Mouse (Mus musculus): ENCODE data around the gene Pip5k1c.

GRCm38 (mm10) chr10:81309571-81309970 is 16.8 kb downstream of the Pip5k1c start:
- TF ChIP-seq CTCF (IDR thresholded peaks at IDR 0.05) (no peak), EP300 (IDR thresholded peaks at IDR 0.05) (no peak)
